Mouse (Mus musculus) stomach, embryonic 15.5 days (tissue): ENCODE results near the gene Tac2. TPM values are rescaled to one million over a fixed set of nuclear protein-coding genes. Genes with fewer than 3 reads are reported as not detected.

Source experiments
- ATAC-seq: fragments of 200-750 bp; cut with Nextera tagmentation; 2 replicates; pipeline ENCODE4 v1.8.0; 2017; ENCODE audit warnings: low read depth, moderate number of reproducible peaks, moderate TSS enrichment; ENCODE audit not compliant: insufficient read depth, low FRiP score
- H3K27ac ChIP-seq: fragments of 300-500 bp; sonication (generic); 2 replicates; pipeline ENCODE4 v1.5.1; 2015; ENCODE audit warnings: mild to moderate bottlenecking, inconsistent platforms
- H3K27me3 ChIP-seq: fragments of 300-500 bp; sonication (generic); replicated peaks from 2 replicates; pipeline ENCODE4 v1.6.1; 2015; ENCODE audit warnings: inconsistent platforms
- H3K36me3 ChIP-seq: fragments of 300-500 bp; sonication (generic); 2 replicates; pipeline ENCODE4 v1.6.1; 2015; ENCODE audit warnings: inconsistent platforms
- H3K4me1 ChIP-seq: fragments of 300-500 bp; sonication (generic); 2 replicates; pipeline ENCODE4 v1.6.1; 2015; ENCODE audit warnings: inconsistent platforms
- H3K4me2 ChIP-seq: fragments of 300-500 bp; sonication (generic); 2 replicates; pipeline ENCODE4 v1.6.1; 2015; ENCODE audit warnings: mild to moderate bottlenecking, inconsistent platforms
- H3K4me3 ChIP-seq: fragments of 300-500 bp; sonication (generic); replicated peaks from 2 replicates; pipeline ENCODE4 v1.5.1; 2015; ENCODE audit warnings: inconsistent platforms
- H3K9ac ChIP-seq: fragments of 300-500 bp; sonication (generic); 2 replicates; pipeline ENCODE4 v1.6.1; 2015; ENCODE audit warnings: inconsistent platforms
- H3K9me3 ChIP-seq: fragments of 300-500 bp; sonication (generic); 2 replicates; pipeline ENCODE4 v1.6.1; 2016; ENCODE audit warnings: inconsistent platforms
- WGBS: fragments of 180-500 bp; shearing (Covaris S2); methylation state at CpG from one replicate; pipeline ENCODE4 v1.1.7; 2015; 5-methylcytosine and 5-hydroxymethylcytosine counted together
- polyA plus RNA-seq: library from polyadenylated mRNA; unstranded; fragments of >200 nt; fragmentation: Nextera tagmentation; extraction: Ambion mirVana; gene quantifications from 2 replicates; pipeline ENCODE4 v1.2.1, GENCODE M21; 2015

Gene Tac2
- polyA plus RNA-seq, 1 experiment from 2014 or later, result 4.4 TPM

DNA sequence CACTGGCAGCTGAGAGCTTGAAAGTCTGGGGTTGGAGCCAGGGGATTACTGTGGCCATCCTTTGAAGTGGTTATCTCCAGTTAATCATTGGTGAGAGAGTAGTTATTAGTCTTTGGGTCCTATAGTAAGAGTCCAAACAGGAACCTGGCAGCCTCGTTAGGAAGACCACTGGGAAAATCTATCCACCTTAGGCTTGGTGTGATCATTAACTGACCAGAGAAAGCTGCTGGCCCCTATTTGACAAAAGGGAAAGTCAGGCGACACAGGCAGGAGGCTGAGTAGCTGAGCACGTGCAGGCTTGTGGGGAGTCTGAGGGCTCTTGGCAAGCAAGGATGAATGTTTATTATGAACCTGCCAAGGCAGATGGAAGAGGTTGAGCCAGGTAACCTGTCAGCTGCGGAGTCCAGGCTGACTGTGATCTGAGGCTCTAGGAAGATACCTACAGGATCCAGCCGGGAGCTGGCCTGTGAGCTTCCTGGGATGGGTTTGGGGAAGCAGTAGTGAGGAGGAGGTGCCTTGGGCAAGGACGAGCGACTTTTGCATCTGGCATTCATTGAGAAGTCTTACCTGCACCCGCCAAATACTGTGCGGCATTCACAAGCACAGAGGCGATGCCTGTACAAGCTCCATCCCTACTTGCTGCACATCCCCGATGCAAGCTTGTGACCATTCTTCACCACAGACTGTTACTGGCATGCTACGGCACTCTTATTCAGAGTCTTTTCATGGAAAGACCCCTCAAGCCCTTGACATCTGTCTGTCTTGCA lies 39.8 kb downstream of the Tac2 start:
- Histone ChIP-seq H3K9me3 (no peaks in the 10 kb centered on the region), H3K36me3 (no peaks in the 10 kb centered on the region), H3K4me3 (no peak overlapping the region), H3K9ac (no peak overlapping the region), H3K4me2 (no peak overlapping the region), H3K27ac (no peak overlapping the region), H3K4me1 (0 out of 2 replicates have a peak, but pooled peaks cover 6% of the 10 kb centered on the region), H3K27me3 (no peaks in the 10 kb centered on the region)
- 45% methylated on average over 12 of the region's 12 CpGs for WGBS
- peak; percentile 60; the same call in 1 of the 2 replicates for ATAC-seq

DNA sequence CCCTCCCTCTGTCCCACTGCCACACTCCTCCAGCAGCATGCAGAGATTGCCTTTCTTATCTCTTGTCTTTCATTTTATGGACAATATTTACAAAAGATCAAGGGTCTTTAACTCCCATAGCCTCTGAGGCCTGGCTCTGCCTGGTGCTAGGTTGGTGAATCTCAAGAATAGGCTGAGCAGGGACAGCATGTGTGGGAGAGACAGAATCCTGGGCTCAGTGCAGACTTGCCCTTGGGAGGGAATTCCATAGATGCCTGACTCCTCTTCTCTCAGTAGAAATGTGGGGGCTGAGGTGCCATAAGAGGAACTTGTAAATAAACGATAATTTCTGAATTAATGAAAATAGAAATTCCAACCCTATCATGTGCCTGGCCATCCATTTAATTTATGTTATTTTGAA lies 42.3 kb downstream of the Tac2 start:
- H3K27ac ChIP-seq, result no peak overlapping the region
- ATAC-seq, result no peak
- no peaks in the 10 kb centered on the region for H3K27me3 ChIP-seq
- H3K4me3 ChIP-seq, result no peak overlapping the region
- WGBS, result 78% methylated on average over 1 of the region's 1 CpGs
- H3K9me3 ChIP-seq, result no peaks in the 10 kb centered on the region
- no peak overlapping the region for H3K4me2 ChIP-seq
- H3K9ac ChIP-seq, result no peak overlapping the region
- 0 out of 2 replicates have a peak, but pooled peaks cover 6% of the 10 kb centered on the region for H3K4me1 ChIP-seq
- no peaks in the 10 kb centered on the region for H3K36me3 ChIP-seq

- Histone ChIP-seq H3K4me3 (no peak within 1 kb of the TSS), H3K4me2 (no peak within 1 kb of the TSS), H3K9ac (no peak within 1 kb of the TSS), H3K27ac (no peak within 1 kb of the TSS), H3K9me3 (no peaks in the 10 kb centered on the region), H3K36me3 (no peaks in the 10 kb centered on the region), H3K27me3 (no peaks in the 10 kb centered on the region), H3K4me1 (no peaks in the 10 kb centered on the region)
- ATAC-seq, result no peak
- WGBS, result 75% methylated on average over 2 of the region's 2 CpGs
Observed at GRCm38 (mm10) chr10:127776011-127776410, 51.7 kb downstream of the Tac2 start, which contains the start of gene Rdh9. Gene Rdh9, plus strand, starts transcription at chr10:127776386.

Other genes with a start within 250 kb of the Tac2 start
- gene Stac3, start 222.8 kb upstream of the Tac2 start, polyA plus RNA-seq, result 0.92 and 1.7 TPM in 2 replicates
- gene Ndufa4l2, start 209.5 kb upstream of the Tac2 start, polyA plus RNA-seq, result 92.8 and 117 TPM in 2 replicates
- gene Shmt2, start 202.0 kb upstream of the Tac2 start, polyA plus RNA-seq, result 142 and 144 TPM in 2 replicates
- gene Nxph4, start 189.9 kb upstream of the Tac2 start, polyA plus RNA-seq, result 5.0 and 5.4 TPM in 2 replicates
- gene Lrp1, start 103.3 kb upstream of the Tac2 start, polyA plus RNA-seq, result 77.0 and 87.0 TPM in 2 replicates
- 35.0 and 37.1 TPM in 2 replicates for gene Stat6, start 81.5 kb upstream of the Tac2 start, polyA plus RNA-seq
- 7.8 and 8.6 TPM in 2 replicates for gene Nemp1, start 57.6 kb upstream of the Tac2 start, polyA plus RNA-seq
- 10.8 and 13.3 TPM in 2 replicates for gene Nab2, start 55.9 kb upstream of the Tac2 start, polyA plus RNA-seq
- gene Myo1a, start 19.3 kb upstream of the Tac2 start, polyA plus RNA-seq, result 15.3 and 17.1 TPM in 2 replicates
- 2.5 and 3.0 TPM in 2 replicates for gene Zbtb39, start 15.1 kb downstream of the Tac2 start, polyA plus RNA-seq
- 2.4 and 2.9 TPM in 2 replicates for gene Gpr182, start 27.3 kb downstream of the Tac2 start, polyA plus RNA-seq
- 0.03 TPM in 1 of 2 replicates, not detected in the other for gene Rdh1, start 35.2 kb downstream of the Tac2 start, polyA plus RNA-seq
- gene Rdh16f1, start 35.3 kb downstream of the Tac2 start, polyA plus RNA-seq, result not detected in 2 replicates
- 0.10 and 0.18 TPM in 2 replicates for gene Rdh9, start 51.9 kb downstream of the Tac2 start, polyA plus RNA-seq
- not detected in 2 replicates for gene Rdh16, start 76.7 kb downstream of the Tac2 start, polyA plus RNA-seq
- gene Rdh19, start 125.5 kb downstream of the Tac2 start, polyA plus RNA-seq, result not detected in 2 replicates
- gene Rdh16f2, start 142.0 kb downstream of the Tac2 start, polyA plus RNA-seq, result not detected in 2 replicates
- gene Rdh7, start 164.3 kb downstream of the Tac2 start, polyA plus RNA-seq, result 0.35 and 0.37 TPM in 2 replicates
- gene Sdr9c7, start 174.0 kb downstream of the Tac2 start, polyA plus RNA-seq, result 0.85 and 1.2 TPM in 2 replicates